Mouse (Mus musculus) midbrain, embryonic 11.5 days (tissue): Measurements from ENCODE around the gene Ier5l. TPM values are rescaled to one million over a fixed set of nuclear protein-coding genes. Genes with fewer than 3 reads are reported as not detected.

ENCODE experiments used
- ATAC-seq: fragments of 200-750 bp; cut with Nextera tagmentation; 2 replicates; pipeline ENCODE4 v1.8.0; 2017; ENCODE audit warnings: moderate TSS enrichment, moderate library complexity; ENCODE audit not compliant: low FRiP score
- DNase-seq: peaks from one replicate; pipeline ENCODE4 v3.0.0; 2015; ENCODE audit warnings: low spot score; ENCODE audit errors: missing footprints
- H3K27ac ChIP-seq: fragments of 300-500 bp; sonication (generic); 2 replicates; pipeline ENCODE4 v1.5.1; 2014; ENCODE audit warnings: low read depth, low read length
- H3K27me3 ChIP-seq: fragments of 300-500 bp; sonication (generic); 2 replicates; pipeline ENCODE4 v1.6.1; 2014; ENCODE audit warnings: mild to moderate bottlenecking, low read length, moderate library complexity, mixed read lengths; ENCODE audit not compliant: control insufficient read depth, insufficient read depth
- H3K36me3 ChIP-seq: fragments of 300-500 bp; sonication (generic); 2 replicates; pipeline ENCODE4 v1.6.1; 2014; ENCODE audit warnings: mild to moderate bottlenecking, low read length, moderate library complexity, mixed read lengths; ENCODE audit not compliant: control insufficient read depth, insufficient read depth
- H3K4me1 ChIP-seq: fragments of 300-500 bp; sonication (generic); 2 replicates; pipeline ENCODE4 v1.6.1; 2014; ENCODE audit warnings: low read length; ENCODE audit not compliant: control insufficient read depth, insufficient read depth
- H3K4me2 ChIP-seq: fragments of 300-500 bp; sonication (generic); 2 replicates; pipeline ENCODE4 v1.6.1; 2014; ENCODE audit warnings: mild to moderate bottlenecking, moderate library complexity
- H3K4me3 ChIP-seq: fragments of 300-500 bp; sonication (generic); 2 replicates; pipeline ENCODE4 v1.5.1; 2014; ENCODE audit warnings: low read depth, low read length
- H3K9ac ChIP-seq: fragments of 300-500 bp; sonication (generic); 2 replicates; pipeline ENCODE4 v1.6.1; 2014; ENCODE audit warnings: low read length
- H3K9me3 ChIP-seq: fragments of 300-500 bp; sonication (generic); 2 replicates; pipeline ENCODE4 v1.6.1; 2016; ENCODE audit warnings: low read length; ENCODE audit not compliant: control insufficient read depth
- WGBS: fragments of 180-500 bp; shearing (Covaris S2); extraction: QIAGEN DNeasy Blood & Tissue Kit; methylation state at CpG from one replicate; pipeline ENCODE4 v1.1.7; 2014; 5-methylcytosine and 5-hydroxymethylcytosine counted together
- polyA plus RNA-seq: library from polyadenylated mRNA; unstranded; fragments of >200 nt; fragmentation: Nextera tagmentation; extraction: Ambion mirVana; gene quantifications from 2 replicates; pipeline ENCODE4 v1.2.1, GENCODE M21; 2014

Ier5l gene
- polyA plus RNA-seq: 4.9 and 5.0 TPM in 2 replicates

GRCm38 (mm10) chr2:30474039-30474438, at the start of gene Ier5l:
TSS of gene Ier5l (minus strand) at chr2:30474219.
- peak; percentile 88 for ATAC-seq
- Histone ChIP-seq H3K36me3 (no peaks in the 10 kb centered on the region), H3K4me1 (peaks cover 22% of the 10 kb centered on the region), H3K27me3 (peaks cover under 1% of the 10 kb centered on the region; the same call in 1 of the 2 replicates), H3K9me3 (no peaks in the 10 kb centered on the region), H3K4me3 (peak within 1 kb of the TSS; percentile 93), H3K4me2 (peak within 1 kb of the TSS; percentile 98), H3K27ac (peak within 1 kb of the TSS; percentile 83), H3K9ac (peak within 1 kb of the TSS; percentile 97)
- DNase-seq: peak; percentile 99
- under 1% methylated on average over 37 of the region's 37 CpGs for WGBS

DNA sequence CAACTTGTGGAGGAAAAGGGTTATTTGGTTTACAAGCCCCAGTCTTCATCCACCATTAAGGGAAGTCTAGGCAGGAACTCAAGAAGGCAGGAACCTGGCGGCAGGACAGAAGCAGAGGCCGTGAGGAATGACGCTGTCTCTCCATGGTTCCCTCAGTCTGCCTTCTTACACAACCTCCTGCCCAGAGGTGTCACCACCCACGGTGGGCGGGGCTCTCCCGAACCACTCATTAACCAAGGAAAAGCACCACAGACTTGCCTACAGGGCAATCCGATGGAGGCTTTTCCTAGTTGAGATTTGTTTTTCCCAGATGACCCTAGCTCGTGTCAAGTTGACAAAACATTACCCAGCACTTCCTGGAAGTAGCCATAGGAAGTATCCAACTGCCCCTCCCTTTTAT, 49.7 kb upstream of the Ier5l start:
- Histone ChIP-seq H3K4me1 (no peaks in the 10 kb centered on the region), H3K4me2 (no peak overlapping the region), H3K4me3 (no peak overlapping the region), H3K27me3 (no peaks in the 10 kb centered on the region), H3K27ac (no peak overlapping the region), H3K36me3 (no peaks in the 10 kb centered on the region), H3K9ac (no peak overlapping the region), H3K9me3 (no peaks in the 10 kb centered on the region)
- ATAC-seq (no peak), DNase-seq (no peak)
- 84% methylated on average over 8 of the region's 8 CpGs for WGBS

DNA sequence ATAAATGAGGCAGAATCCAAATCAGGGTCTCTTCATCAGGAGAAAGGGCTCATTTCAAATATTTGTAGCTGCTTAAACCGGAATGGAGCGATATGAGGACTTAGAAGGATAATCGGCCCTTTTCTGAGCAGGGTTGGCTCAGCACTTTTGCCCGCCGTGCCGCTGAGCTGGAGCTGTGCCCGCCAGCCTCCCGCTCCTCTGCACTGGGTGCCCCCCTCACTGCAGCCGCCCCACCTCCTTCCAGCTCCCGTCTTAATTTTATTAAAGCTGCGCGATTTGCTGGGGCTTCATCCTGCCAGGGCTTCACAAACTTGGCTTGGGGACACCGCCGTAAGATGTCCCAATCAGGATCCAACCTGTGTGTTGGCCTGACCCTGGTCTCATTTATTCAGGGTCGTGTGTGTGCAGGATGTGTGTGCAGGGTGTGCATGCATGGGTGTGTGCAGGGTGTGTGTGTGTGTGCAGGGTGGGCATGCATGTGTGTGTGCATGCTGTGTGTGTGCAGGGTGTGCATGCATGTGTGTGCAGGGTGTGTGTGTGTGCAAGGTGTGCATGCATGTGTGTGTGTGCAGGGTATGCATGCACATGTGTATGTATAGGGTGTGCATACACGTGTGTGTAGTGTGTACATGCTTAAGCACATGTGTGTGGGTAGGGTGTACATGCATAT, 36.8 kb upstream of the Ier5l start:
- DNase-seq (no peak), ATAC-seq (no peak)
- H3K27ac ChIP-seq: no peak overlapping the region
- H3K4me2 ChIP-seq: no peak overlapping the region
- no peaks in the 10 kb centered on the region for H3K9me3 ChIP-seq
- H3K36me3 ChIP-seq: no peaks in the 10 kb centered on the region
- H3K27me3 ChIP-seq: no peaks in the 10 kb centered on the region
- WGBS: 82% methylated on average over 16 of the region's 16 CpGs
- H3K4me3 ChIP-seq: no peak overlapping the region
- no peak overlapping the region for H3K9ac ChIP-seq
- H3K4me1 ChIP-seq: no peaks in the 10 kb centered on the region

DNA sequence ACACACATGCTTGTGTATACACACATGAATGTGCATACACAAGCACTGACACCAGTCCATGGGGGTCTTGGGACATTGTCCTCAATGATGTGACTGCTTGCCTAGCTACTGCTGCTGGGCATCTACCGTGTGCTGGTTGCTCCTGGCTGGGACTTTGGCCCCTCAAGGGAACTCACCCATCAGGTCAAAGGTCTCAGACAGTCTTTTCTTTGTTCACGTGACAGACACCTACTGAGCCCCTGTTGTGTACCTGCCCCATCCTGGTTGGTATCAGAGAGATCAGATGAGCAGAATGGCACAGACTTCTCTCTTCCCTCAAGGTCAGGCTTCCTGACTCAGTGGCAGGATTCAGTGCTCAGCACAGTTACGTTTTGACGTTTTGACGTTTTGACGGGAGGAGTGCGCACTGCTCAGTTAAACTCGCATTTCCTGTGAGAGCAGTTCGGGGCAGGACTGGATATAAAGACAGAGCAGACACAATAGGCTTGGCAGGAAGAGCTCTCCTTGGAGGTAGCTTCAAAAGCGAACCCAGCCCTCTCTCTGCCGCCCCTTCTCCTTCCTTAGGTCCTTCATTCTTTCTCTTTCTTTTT, 33.2 kb upstream of the Ier5l start:
- Histone ChIP-seq H3K9me3 (no peaks in the 10 kb centered on the region), H3K9ac (no peak overlapping the region), H3K27me3 (no peaks in the 10 kb centered on the region), H3K4me1 (no peaks in the 10 kb centered on the region), H3K4me3 (no peak overlapping the region), H3K27ac (no peak overlapping the region), H3K36me3 (no peaks in the 10 kb centered on the region), H3K4me2 (no peak overlapping the region)
- DNase-seq (no peak), ATAC-seq (no peak)
- WGBS: 67% methylated on average over 11 of the region's 11 CpGs

GRCm38 (mm10) chr2:30503677-30504621, 29.9 kb upstream of the Ier5l start:
- Histone ChIP-seq H3K27me3 (no peaks in the 10 kb centered on the region), H3K4me1 (no peaks in the 10 kb centered on the region), H3K4me3 (no peak overlapping the region), H3K9me3 (no peaks in the 10 kb centered on the region), H3K4me2 (no peak overlapping the region), H3K9ac (no peak overlapping the region), H3K36me3 (no peaks in the 10 kb centered on the region), H3K27ac (no peak overlapping the region)
- WGBS: 47% methylated on average over 23 of the region's 23 CpGs
- DNase-seq: no peak
- no peak for ATAC-seq

DNA sequence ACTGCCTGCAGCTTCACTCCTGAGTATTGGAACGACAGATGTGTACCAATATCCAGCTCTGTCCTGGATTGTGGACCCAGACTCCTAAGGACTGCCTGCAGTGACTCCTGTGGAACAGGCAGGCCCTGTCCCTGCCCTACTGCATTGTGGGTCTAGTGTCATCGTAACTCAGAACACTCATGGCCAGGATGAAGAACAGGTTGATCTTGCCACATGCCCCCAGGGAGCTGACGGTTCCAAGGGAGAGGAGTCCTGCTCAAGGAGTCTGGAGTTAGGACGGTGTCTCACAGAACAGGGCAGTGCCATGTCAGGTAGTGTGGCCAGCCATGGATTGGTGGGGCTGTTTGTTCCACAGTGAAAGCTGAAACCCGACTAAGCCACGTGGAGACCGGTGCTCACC, 27.7 kb upstream of the Ier5l start:
- H3K9ac ChIP-seq: no peak overlapping the region
- H3K36me3 ChIP-seq: no peaks in the 10 kb centered on the region
- no peaks in the 10 kb centered on the region for H3K4me1 ChIP-seq
- ATAC-seq: no peak
- no peak for DNase-seq
- no peak overlapping the region for H3K27ac ChIP-seq
- H3K27me3 ChIP-seq: no peaks in the 10 kb centered on the region
- WGBS: 82% methylated on average over 7 of the region's 7 CpGs
- no peaks in the 10 kb centered on the region for H3K9me3 ChIP-seq
- no peak overlapping the region for H3K4me2 ChIP-seq
- H3K4me3 ChIP-seq: no peak overlapping the region

DNA sequence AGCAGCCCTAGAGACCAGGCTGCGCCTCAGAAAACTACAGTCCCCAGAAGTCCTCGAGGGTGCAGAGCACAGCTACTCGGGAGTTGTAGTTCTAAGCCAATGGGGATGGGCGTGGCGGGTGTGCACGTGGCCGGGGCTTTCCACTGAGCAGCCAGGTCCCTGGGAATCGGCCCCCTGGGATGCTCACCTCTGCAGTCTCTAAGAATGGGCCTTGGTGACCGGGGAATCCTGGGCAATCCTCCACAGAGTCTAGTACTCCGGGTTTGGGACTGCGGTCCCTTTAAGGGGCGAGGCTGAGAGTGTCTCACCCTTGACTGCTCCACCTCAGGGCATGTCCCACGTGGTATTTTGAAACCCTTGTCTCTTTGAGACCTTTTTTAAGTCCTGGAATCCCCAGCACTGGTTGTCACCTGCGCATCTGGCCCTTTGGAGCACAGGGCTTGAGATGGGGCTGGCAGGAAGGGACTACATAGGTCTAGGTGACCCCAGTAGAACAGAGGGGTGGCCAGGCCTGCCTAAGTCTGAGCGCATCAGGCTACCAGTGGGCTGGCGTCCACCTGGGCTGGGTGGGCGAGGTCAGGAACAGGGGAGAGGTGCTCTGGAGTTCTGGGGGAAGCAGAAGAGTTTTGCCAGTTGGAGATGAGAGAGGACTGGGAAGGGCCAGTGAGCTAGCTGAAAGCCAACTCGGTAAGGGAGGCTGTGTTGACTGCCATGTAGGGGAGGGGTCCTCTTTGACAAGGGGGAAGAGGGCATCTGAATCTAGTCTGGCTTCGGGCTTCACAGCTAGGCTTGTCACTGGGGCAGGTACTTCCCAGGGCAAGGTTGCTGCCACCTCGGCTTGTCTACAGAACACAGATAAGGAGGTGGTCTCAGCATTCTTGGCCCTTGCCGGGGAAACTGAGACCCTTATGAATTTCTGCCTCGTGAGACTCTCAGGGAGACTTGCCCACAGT, 22.2 kb upstream of the Ier5l start:
- peaks cover 3% of the 10 kb centered on the region; the same call in 1 of the 2 replicates for H3K4me1 ChIP-seq
- peak overlapping the region; percentile 42; the same call in 1 of the 2 replicates for H3K9ac ChIP-seq
- H3K36me3 ChIP-seq: no peaks in the 10 kb centered on the region
- peak; percentile 96 for ATAC-seq
- H3K4me2 ChIP-seq: peak overlapping the region; percentile 47
- H3K4me3 ChIP-seq: peak overlapping the region; percentile 17; the same call in 1 of the 2 replicates
- H3K27ac ChIP-seq: no peak overlapping the region
- no peaks in the 10 kb centered on the region for H3K9me3 ChIP-seq
- no peaks in the 10 kb centered on the region for H3K27me3 ChIP-seq
- peak; percentile 96 for DNase-seq
- WGBS: 27% methylated on average over 22 of the region's 22 CpGs
